Mouse (Mus musculus) megakaryocyte progenitor cell, adult 5-6 weeks (primary cell): ENCODE data around the gene Fance. TPM values are rescaled to one million over a fixed set of nuclear protein-coding genes. Genes with fewer than 3 reads are reported as not detected.

ENCODE experiments used
- ATAC-seq: replicated peaks from 2 replicates; pipeline ENCODE4 v1.8.0; 2016; ENCODE audit warnings: mild to moderate bottlenecking, moderate TSS enrichment, inconsistent platforms; ENCODE audit not compliant: poor library complexity
- total RNA-seq, 2 experiments: library from RNA; stranded (forward) in 1 of 2; stranded (reverse) in 1 of 2; fragments of 157-497, 149-512 nt in 1 of 2; fragments of 200-1000 nt in 1 of 2; gene quantifications; 2 replicates each; pipeline versions ENCODE4 v1.2.3 to v1.2.4; 2015 to 2017

Fance gene
- total RNA-seq, 2 experiments from 2014 or later = 11.0 to 34.8 TPM

DNA sequence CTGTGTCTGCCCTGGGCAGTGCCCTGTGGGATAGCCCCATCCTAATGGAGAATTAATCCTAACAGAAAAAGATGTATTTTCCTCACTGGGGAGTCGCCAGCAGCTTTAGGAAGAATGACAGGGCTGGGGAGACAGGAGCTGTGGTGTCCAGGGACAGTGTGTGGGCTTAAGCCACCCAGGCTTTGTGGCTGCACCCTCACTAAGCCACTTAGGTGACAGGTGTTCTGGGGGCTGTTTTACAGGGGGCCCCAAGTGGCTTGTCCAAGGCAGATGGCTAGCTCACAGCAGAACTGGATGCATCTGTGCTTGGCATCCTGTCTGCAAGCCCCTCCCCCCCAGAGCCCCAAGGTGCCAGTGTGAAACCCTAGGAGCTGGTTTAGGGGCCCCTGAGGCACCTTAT lies 58.6 kb downstream of the Fance start:
- ATAC-seq = no peak

DNA sequence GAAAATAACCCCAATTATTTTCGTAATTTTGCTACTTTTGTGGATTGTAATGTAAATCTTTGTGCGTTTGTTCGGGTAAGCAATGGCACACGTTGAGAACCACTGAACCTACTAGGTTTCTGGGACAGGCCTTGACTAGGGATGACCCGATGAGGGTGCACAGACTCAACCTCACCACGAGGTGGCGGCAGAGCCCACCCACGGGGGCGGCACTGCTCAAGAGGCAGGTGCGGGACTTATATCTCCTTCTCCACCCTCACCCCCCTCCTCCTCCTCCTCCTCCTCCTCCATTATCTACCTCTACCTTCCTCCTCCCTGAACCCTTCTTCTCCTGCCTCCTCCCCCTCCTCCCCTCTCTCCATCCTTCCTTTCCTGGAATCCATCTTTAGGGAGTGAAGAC lies 60.5 kb downstream of the Fance start:
- ATAC-seq = peak; percentile 94

DNA sequence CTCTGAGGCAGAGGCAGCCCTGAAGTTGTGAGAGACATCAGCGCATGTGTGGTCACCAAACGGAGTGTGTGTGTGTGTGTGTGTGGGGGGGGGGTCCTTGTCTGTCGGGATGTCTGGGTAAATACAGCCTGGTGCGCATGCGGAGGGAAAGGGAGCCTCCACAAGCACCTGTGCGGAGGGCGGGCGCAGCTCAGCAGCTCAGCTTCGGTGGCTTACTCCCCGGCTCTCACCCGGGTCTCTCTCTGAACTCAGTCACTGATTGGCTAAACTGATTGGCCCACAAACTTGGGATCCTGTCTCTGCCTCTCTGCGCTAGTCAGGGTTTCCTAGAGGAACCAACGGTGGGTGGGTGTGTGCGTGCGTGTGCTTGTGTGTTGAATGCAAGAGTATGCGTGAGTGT lies 61.2 kb downstream of the Fance start:
- no peak for ATAC-seq

DNA sequence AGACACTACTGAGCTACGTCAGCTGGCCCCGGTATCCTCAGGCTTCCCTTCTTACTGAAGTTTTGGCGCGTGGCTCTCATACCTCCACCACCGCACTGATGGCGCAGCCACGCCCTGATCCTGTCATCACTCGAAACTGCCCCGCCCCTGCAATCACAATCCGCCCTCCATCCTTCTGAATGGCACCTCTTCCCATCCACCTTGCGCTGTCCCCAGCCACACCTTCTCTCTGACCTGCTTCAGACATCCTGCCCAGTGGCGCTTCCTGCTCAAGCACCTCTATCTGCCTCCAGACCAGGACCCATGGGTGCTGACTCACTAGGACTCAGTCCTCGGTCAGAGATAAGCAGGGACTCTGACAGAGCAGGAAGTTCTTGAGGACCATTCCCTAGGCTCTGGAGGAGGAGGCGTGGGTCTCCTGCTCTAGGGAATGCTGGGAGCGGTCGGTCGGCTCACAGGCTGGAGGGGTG lies 62.3 kb downstream of the Fance start:
- ATAC-seq = peak; percentile 54

Other genes starting within 250 kb of the Fance start
- gene Tcp11, start 232.9 kb upstream of the Fance start, total RNA-seq (2015) = 0.67 and 1.4 TPM in 2 replicates
- gene Tcp11, start 232.9 kb upstream of the Fance start, total RNA-seq (2017) = 2.4 and 2.5 TPM in 2 replicates
- gene Scube3, start 171.4 kb upstream of the Fance start, total RNA-seq (2015) = 0.02 and 0.07 TPM in 2 replicates
- 0.08 and 0.14 TPM in 2 replicates for gene Scube3, start 171.4 kb upstream of the Fance start, total RNA-seq (2017)
- gene Zfp523, start 136.4 kb upstream of the Fance start, total RNA-seq (2015) = 11.8 and 13.1 TPM in 2 replicates
- 13.5 and 18.5 TPM in 2 replicates for gene Zfp523, start 136.4 kb upstream of the Fance start, total RNA-seq (2017)
- gene Def6, start 105.7 kb upstream of the Fance start, total RNA-seq (2015) = 38.0 and 50.6 TPM in 2 replicates
- 142 and 149 TPM in 2 replicates for gene Def6, start 105.7 kb upstream of the Fance start, total RNA-seq (2017)
- 7.4 and 7.7 TPM in 2 replicates for gene Ppard, start 80.8 kb upstream of the Fance start, total RNA-seq (2015)
- 1.9 and 2.7 TPM in 2 replicates for gene Ppard, start 80.8 kb upstream of the Fance start, total RNA-seq (2017)
- 3,042 and 3,166 TPM in 2 replicates for gene Rpl10a, start 15.0 kb downstream of the Fance start, total RNA-seq (2015)
- gene Rpl10a, start 15.0 kb downstream of the Fance start, total RNA-seq (2017) = 795 and 921 TPM in 2 replicates
- gene Tead3, start 37.3 kb downstream of the Fance start, total RNA-seq (2015) = 0.15 and 1.9 TPM in 2 replicates
- gene Tead3, start 37.3 kb downstream of the Fance start, total RNA-seq (2017) = 0.04 TPM in 1 of 2 replicates, not detected in the other
- not detected in 2 replicates for gene Tulp1, start 51.7 kb downstream of the Fance start, total RNA-seq (2015)
- not detected in 2 replicates for gene Tulp1, start 51.7 kb downstream of the Fance start, total RNA-seq (2017)
- 25.8 and 30.0 TPM in 2 replicates for gene Fkbp5, start 204.0 kb downstream of the Fance start, total RNA-seq (2015)
- gene Fkbp5, start 204.0 kb downstream of the Fance start, total RNA-seq (2017) = 40.2 and 58.9 TPM in 2 replicates
- not detected in 2 replicates for gene Armc12, start 217.3 kb downstream of the Fance start, total RNA-seq (2015)
- not detected in 2 replicates for gene Armc12, start 217.3 kb downstream of the Fance start, total RNA-seq (2017)
- not detected in 2 replicates for gene Clpsl2, start 235.9 kb downstream of the Fance start, total RNA-seq (2015)
- gene Clpsl2, start 235.9 kb downstream of the Fance start, total RNA-seq (2017) = not detected in 2 replicates
- gene Clps, start 247.2 kb downstream of the Fance start, total RNA-seq (2015) = not detected in 2 replicates
- gene Clps, start 247.2 kb downstream of the Fance start, total RNA-seq (2017) = not detected in 2 replicates